Mouse (Mus musculus): Measurements from ENCODE around the gene Inha.

DNA sequence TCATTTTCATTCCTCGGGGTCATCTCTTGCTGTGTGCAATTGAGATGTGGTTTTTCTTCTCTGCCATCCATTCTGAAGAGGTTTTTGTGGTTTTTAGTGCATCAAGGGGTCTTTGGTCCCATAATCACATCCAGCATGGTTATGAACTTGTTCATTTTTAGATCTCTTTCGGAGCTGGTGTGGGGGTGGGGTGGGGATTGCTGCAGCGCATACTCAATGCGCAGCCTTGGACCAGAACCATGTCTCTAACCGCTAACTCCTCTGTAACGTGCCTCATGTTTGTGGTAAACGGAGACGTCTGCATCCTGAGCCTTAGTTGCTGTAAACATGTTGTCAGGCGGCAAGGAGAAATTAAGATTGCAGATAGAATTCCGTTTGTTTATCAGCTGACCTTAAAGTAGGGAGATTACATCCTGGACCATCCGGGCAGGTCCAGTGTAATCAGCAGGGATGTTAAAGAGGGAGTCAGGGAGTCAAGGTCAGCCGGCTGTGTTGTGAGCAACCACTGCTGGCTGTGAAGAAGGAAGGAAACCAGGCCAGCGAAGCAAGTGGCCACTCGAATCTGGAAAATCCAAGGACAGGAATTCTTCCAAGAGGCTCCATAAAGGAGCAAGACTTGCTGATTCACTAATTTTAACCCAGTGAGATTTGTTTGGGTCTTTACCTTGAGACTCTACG lies 10.0 kb downstream of the Inha start:
- TF ChIP-seq GATA1 (IDR thresholded peaks at IDR 0.05; ENCODE audit: borderline replicate concordance, low read length), result no peak
- TF ChIP-seq FLI1 (IDR thresholded peaks at IDR 0.05; ENCODE audit: low read length), result no peak

Measured in megakaryocyte, embryonic 14.5 days (primary cell).